Mouse (Mus musculus): ENCODE data around the gene Sema4g. TPM values are rescaled to one million over a fixed set of nuclear protein-coding genes. Genes with fewer than 3 reads are reported as not detected.

Gene Sema4g
- polyA plus RNA-seq, 1 experiment, result 6.5 TPM

DNA sequence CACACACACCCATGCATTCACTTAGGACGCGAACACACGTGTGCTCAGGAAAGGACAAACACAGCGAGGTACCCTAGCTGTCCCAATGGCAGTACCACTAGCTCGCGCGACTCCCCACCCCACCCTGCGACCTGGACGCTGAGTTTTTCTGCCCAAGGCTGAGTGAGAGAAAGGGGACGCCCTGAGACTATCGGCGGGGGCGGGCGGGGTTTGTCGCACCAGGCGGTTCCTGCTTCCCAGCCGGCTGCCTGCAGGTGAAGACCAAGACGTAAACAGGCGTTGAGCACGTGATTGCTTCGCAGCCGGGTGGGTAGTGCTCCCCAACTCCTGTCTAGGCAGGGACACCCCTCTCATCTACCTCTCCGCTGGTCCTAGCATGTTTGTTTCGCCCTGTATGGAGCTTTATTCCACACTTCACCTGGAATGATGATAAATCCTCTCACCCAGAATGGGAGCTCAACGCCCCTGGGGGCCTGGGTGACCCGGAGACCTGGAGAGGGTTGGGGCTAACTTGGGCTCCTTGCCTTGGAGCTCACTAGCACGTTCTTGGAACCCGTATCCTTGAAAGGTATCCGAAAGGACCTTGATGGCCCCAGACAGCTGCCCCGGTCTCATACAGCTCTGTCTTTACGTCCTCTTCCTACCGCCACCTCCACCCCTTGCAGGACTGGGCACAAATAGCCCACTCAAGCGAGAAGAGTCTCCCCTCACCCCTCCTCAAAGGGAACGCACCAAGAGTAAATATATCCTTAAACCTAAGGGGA is 26.8 kb downstream of the Sema4g start:
- Histone ChIP-seq H3K4me3 (replicated peaks; ENCODE audit: control insufficient read depth, low read depth, low read length) (peak overlapping the region; percentile 61), H3K4me1 (ENCODE audit: control insufficient read depth, insufficient read depth, low read length) (peaks cover 2% of the 10 kb centered on the region), H3K27ac (ENCODE audit: control insufficient read depth, insufficient read depth, low read depth, low read length, poor library complexity) (peak overlapping the region; percentile 2)
- TF ChIP-seq CTCF (IDR thresholded peaks at IDR 0.05; ENCODE audit: control insufficient read depth, insufficient read depth, low read length), result no peak
- TF ChIP-seq POLR2A (IDR thresholded peaks at IDR 0.05; ENCODE audit: borderline replicate concordance, control insufficient read depth, low read depth, low read length), result no peak
- WGBS, result under 1% methylated on average over 34 of the region's 34 CpGs

DNA sequence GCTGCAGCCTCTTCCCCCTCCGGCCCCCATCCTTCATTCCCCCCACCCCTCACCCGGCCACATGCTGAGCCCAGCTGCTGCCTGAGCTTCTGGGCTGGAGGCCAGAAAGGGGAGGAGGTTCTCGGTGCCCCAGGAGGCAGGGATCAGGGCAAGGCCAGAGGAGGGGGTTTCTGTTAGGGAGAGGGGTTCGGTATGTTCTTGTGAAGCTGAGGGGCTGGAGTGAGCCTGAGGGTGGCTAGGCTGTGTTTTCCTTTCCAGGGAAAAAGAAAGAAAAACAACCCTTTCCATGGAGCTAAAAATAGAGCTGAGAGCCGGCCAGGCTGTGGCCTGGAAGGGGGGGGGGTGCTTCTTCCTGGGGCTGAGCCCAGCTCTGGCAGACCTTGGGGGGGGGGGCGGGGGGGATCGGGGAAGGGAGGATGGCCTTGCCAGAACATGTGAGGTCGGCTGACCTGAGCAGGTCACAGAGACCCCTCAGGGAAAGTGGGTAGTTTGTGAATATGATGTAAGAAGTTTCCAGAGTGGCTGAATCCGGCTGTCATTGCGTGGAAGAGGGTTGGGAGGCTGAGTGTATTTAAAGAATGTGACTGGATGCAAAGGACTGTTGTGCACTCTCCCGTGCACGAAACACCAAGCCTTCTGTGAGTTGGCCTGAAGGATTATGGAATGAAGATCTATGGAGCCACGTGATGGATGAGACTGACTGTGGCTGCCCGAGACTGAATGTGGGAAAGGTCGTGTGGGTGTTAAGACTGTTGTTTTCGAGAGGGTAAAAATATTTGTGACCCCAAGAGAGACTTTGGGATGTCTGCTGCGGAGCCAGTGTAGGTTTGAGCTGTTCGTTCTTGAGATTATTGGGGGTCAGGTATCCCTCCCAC is 27.7 kb downstream of the Sema4g start:
- Histone ChIP-seq H3K4me1 (ENCODE audit: control insufficient read depth, insufficient read depth, low read length) (peaks cover 2% of the 10 kb centered on the region), H3K4me3 (replicated peaks; ENCODE audit: control insufficient read depth, low read depth, low read length) (peak overlapping the region; percentile 12), H3K27ac (ENCODE audit: control insufficient read depth, insufficient read depth, low read depth, low read length, poor library complexity) (no peak overlapping the region)
- TF ChIP-seq POLR2A (IDR thresholded peaks at IDR 0.05; ENCODE audit: borderline replicate concordance, control insufficient read depth, low read depth, low read length), result no peak
- WGBS, result under 1% methylated on average over 17 of the region's 18 CpGs

- H3K27ac ChIP-seq (ENCODE audit: control insufficient read depth, insufficient read depth, low read depth, low read length, poor library complexity), result peak overlapping the region; percentile 38; the same call in 1 of the 2 replicates
- 0% methylated on average over 27 of the region's 27 CpGs for WGBS
- peaks cover 2% of the 10 kb centered on the region for H3K4me1 ChIP-seq (ENCODE audit: control insufficient read depth, insufficient read depth, low read length)
- H3K4me3 ChIP-seq (replicated peaks; ENCODE audit: control insufficient read depth, low read depth, low read length), result peak overlapping the region; percentile 45
- 0 out of 2 replicates have a peak, but pooled peaks have one; percentile 8 for TF ChIP-seq CTCF (IDR thresholded peaks at IDR 0.05; ENCODE audit: control insufficient read depth, insufficient read depth, low read length)
- no peak for TF ChIP-seq POLR2A (IDR thresholded peaks at IDR 0.05; ENCODE audit: borderline replicate concordance, control insufficient read depth, low read depth, low read length)
These were observed 28.4 kb downstream of the Sema4g start for GRCm38 (mm10) chr19:45017216-45017771.

- TF ChIP-seq POLR2A (IDR thresholded peaks at IDR 0.05; ENCODE audit: borderline replicate concordance, control insufficient read depth, low read depth, low read length), result no peak
- no peak for TF ChIP-seq CTCF (IDR thresholded peaks at IDR 0.05; ENCODE audit: control insufficient read depth, insufficient read depth, low read length)
- H3K4me3 ChIP-seq (replicated peaks; ENCODE audit: control insufficient read depth, low read depth, low read length), result peak overlapping the region; percentile 47
- 2% methylated on average over 48 of the region's 48 CpGs for WGBS
- H3K4me1 ChIP-seq (ENCODE audit: control insufficient read depth, insufficient read depth, low read length), result peaks cover 2% of the 10 kb centered on the region
- no peak overlapping the region; the same call in 1 of the 2 replicates for H3K27ac ChIP-seq (ENCODE audit: control insufficient read depth, insufficient read depth, low read depth, low read length, poor library complexity)
These were observed 29.0 kb downstream of the Sema4g start for GRCm38 (mm10) chr19:45017909-45018308.

GRCm38 (mm10) chr19:45018351-45018831 is 29.5 kb downstream of the Sema4g start:
- Histone ChIP-seq H3K27ac (ENCODE audit: control insufficient read depth, insufficient read depth, low read depth, low read length, poor library complexity) (peak overlapping the region; percentile 41; the same call in 1 of the 2 replicates), H3K4me1 (ENCODE audit: control insufficient read depth, insufficient read depth, low read length) (peaks cover 2% of the 10 kb centered on the region)
- TF ChIP-seq CTCF (IDR thresholded peaks at IDR 0.05; ENCODE audit: control insufficient read depth, insufficient read depth, low read length) (no peak), POLR2A (IDR thresholded peaks at IDR 0.05; ENCODE audit: borderline replicate concordance, control insufficient read depth, low read depth, low read length) (no peak)

DNA sequence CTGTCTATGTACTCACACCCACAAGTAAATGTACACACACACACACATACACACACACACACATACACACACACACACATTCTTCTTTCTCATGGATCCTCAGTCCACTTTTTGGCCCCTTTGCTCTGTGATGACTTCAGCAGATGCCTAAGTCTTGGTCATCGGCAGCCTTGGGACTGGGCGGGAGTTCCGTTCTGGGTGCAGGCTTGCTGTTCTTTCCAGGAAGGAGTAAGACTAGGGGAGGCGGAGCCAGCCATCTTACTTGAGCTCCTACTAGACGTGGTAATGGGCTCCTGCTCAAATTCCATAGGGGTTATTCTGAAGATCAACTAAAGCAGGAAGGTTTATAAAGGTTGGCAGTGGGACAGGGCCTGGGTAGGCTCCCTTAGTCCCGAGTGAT is 31.4 kb downstream of the Sema4g start:
- WGBS, result 65% methylated on average over 6 of the region's 6 CpGs
- no peak overlapping the region for H3K27ac ChIP-seq (ENCODE audit: control insufficient read depth, insufficient read depth, low read depth, low read length, poor library complexity)
- TF ChIP-seq CTCF (IDR thresholded peaks at IDR 0.05; ENCODE audit: control insufficient read depth, insufficient read depth, low read length) (no peak), POLR2A (IDR thresholded peaks at IDR 0.05; ENCODE audit: borderline replicate concordance, control insufficient read depth, low read depth, low read length) (no peak)
- peaks cover 2% of the 10 kb centered on the region for H3K4me1 ChIP-seq (ENCODE audit: control insufficient read depth, insufficient read depth, low read length)
- H3K4me3 ChIP-seq (replicated peaks; ENCODE audit: control insufficient read depth, low read depth, low read length), result no peak overlapping the region

More at GRCm38 (mm10) chr19:45018351-45018831, 29.5 kb downstream of the Sema4g start:
- 10% methylated on average over 12 of the region's 13 CpGs for WGBS
- peak overlapping the region; percentile 47 for H3K4me3 ChIP-seq (replicated peaks; ENCODE audit: control insufficient read depth, low read depth, low read length)

- H3K27ac ChIP-seq (ENCODE audit: control insufficient read depth, insufficient read depth, low read depth, low read length, poor library complexity), result no peak overlapping the region
- TF ChIP-seq CTCF (IDR thresholded peaks at IDR 0.05; ENCODE audit: control insufficient read depth, insufficient read depth, low read length), result no peak
- TF ChIP-seq POLR2A (IDR thresholded peaks at IDR 0.05; ENCODE audit: borderline replicate concordance, control insufficient read depth, low read depth, low read length), result no peak
- WGBS, result 91% methylated on average over 15 of the region's 15 CpGs
- H3K4me1 ChIP-seq (ENCODE audit: control insufficient read depth, insufficient read depth, low read length), result peaks cover 2% of the 10 kb centered on the region
- no peak overlapping the region for H3K4me3 ChIP-seq (replicated peaks; ENCODE audit: control insufficient read depth, low read depth, low read length)
These were observed 32.5 kb downstream of the Sema4g start for GRCm38 (mm10) chr19:45021362-45021761.

- TF ChIP-seq POLR2A (IDR thresholded peaks at IDR 0.05; ENCODE audit: borderline replicate concordance, control insufficient read depth, low read depth, low read length) (no peak), CTCF (IDR thresholded peaks at IDR 0.05; ENCODE audit: control insufficient read depth, insufficient read depth, low read length) (no peak)
- Histone ChIP-seq H3K27ac (ENCODE audit: control insufficient read depth, insufficient read depth, low read depth, low read length, poor library complexity) (no peak overlapping the region), H3K4me3 (replicated peaks; ENCODE audit: control insufficient read depth, low read depth, low read length) (no peak overlapping the region), H3K4me1 (ENCODE audit: control insufficient read depth, insufficient read depth, low read length) (no peaks in the 10 kb centered on the region)
- WGBS, result 83% methylated on average over 11 of the region's 11 CpGs
These were observed 35.1 kb downstream of the Sema4g start for GRCm38 (mm10) chr19:45023993-45024392.
